Mouse (Mus musculus) gastrocnemius, postnatal 10 days (tissue): ENCODE results near the gene Rundc3b. TPM values are rescaled to one million over a fixed set of nuclear protein-coding genes. Genes with fewer than 3 reads are reported as not detected.

Source experiments
- DNase-seq: peaks from one replicate; pipeline ENCODE4 v3.0.0; 2021; ENCODE audit warnings: mixed read lengths
- total RNA-seq, 2 experiments: library from RNA; stranded (reverse); gene quantifications; 2 replicates each; pipeline ENCODE4 v1.2.3; 2021

The Rundc3b gene
- total RNA-seq, 2 experiments from 2014 or later, result 0.63 to 0.75 TPM

DNA sequence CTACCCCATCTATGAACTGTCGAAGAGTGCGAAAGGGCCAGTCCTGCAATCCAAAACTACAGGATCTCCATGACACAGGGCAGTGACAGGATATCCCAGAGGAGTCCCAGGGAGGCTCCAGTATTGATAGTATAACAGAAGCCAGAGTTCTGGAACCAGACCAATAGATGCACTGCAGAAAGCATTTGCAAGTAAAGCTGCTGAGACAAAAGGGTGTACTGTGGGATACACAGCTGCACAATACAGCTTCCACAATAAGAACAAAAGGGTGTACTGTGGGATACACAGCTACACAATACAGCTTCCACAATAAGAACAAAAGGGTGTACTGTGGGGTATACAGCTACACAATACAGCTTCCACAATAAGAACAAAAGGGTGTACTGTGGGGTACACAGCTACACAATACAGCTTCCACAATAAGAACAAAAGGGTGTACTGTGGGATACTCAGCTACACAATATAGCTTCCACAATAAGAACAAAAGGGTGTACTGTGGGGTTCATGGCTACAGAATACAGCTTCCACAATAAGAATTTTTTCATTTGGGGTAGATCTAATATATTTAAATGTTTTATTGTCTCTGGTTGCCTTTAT lies 134.0 kb downstream of the Rundc3b start:
- DNase-seq, result no peak

DNA sequence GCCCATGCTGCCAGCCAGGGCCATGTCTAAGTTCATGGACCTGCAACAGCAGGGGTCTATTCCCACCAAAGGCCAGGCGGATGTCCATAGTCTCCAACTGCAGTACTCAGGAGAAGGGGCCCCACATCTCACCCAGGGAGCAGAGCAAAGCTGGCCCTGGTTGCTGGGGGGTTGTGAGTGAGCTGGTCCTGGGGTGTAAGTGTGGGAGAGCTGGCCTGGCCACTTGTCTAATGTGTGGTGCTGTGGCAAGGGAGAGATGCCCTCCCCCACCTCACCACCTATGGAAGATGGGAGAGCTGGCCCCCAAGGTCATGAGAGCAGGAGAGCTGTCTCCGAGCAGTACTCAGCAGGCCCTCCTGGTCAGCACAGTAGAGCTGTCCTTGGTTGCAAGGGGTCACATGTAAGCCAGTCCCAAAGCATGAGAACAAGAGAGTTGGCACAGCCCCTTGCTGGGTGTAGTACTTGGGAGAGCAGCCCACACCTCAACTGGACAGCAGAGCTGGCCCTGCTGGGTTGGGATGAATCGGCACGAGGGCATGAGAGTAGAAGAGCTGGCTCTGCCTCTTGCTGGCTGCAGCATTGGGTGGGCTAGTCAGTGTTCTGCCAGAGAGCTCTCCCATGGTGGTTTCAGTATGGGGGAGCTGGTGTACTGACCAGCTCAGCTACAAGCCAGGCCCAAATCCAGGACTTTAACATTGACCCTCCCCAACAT lies 134.6 kb downstream of the Rundc3b start:
- DNase-seq, result no peak

DNA sequence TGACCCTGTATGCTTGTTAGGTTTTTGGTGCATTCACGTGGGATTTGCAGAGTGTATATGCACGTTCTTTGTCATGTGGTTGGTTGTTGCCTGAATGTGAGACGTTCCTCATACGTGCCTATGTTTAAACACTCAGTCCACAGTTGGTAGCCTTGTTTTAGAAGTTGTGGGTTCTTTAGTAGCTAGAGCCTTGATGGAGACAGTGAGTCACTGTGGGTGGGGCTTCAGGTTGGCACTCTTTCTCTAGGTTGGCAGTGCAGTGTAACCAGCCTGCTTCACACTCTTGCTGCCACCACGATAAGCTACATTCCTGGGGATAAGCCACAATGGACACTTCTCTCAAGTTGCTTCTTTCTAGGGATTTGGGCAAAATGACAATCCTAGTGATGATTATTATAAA lies 166.2 kb downstream of the Rundc3b start:
- DNase-seq, result no peak

DNA sequence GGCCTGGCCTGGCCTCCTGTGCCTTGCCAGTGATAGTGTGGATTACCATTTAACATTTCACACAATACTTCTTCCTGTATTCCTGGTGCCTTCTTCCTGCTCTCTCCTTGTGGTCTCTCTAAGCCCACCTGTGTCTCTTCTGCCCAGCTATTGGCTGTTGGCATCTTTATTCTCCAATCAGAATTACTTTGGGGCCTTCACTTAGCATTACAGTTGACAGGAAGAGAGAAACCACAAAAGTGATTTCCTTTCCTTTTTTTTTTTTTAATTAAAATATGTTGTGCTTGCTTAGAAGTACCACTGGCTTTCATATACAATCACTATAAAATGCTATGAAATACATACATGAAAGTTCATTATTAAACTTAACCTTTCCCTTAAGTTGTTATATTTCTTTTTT lies 167.2 kb downstream of the Rundc3b start:
- no peak for DNase-seq

Other genes with a start within 250 kb of the Rundc3b start
- 1 to 10 TPM; 5.0 to 7.8 TPM for gene Dbf4, start 200.2 kb downstream of the Rundc3b start, total RNA-seq
- 1 to 10 TPM; 5.5 to 7.0 TPM for gene Slc25a40, start 200.1 kb downstream of the Rundc3b start, total RNA-seq
- gene Abcb1a, start 37.1 kb upstream of the Rundc3b start, total RNA-seq, result 1 to 10 TPM; 2.0 to 2.6 TPM
- gene Abcb1b, start 175.2 kb upstream of the Rundc3b start, total RNA-seq, result 1 to 10 TPM in 1 of 2 experiments, under 1 TPM in 1; 0.75 to 1.2 TPM